Mouse (Mus musculus) CH12.LX (cell line): ENCODE measurements around the gene Srrt. TPM values are rescaled to one million over a fixed set of nuclear protein-coding genes. Genes with fewer than 3 reads are reported as not detected.

Experiments used
- DNase-seq: peaks from one replicate; pipeline ENCODE4 v3.0.0-alpha.2; 2013; ENCODE audit errors: extremely low read depth
- H3K27ac ChIP-seq: 2 replicates; pipeline ENCODE4 v1.5.1; 2012; ENCODE audit warnings: low read depth, mild to moderate bottlenecking, control low read depth, moderate library complexity; ENCODE audit not compliant: insufficient read depth
- H3K27me3 ChIP-seq: replicated peaks from 2 replicates; pipeline ENCODE3; 2012; ENCODE audit warnings: inconsistent platforms
- H3K36me3 ChIP-seq, 2 experiments: replicated peaks in 1 of 2; 2 replicates each; pipeline versions ENCODE3 to v1.6.1; 2012; ENCODE audit warnings: inconsistent platforms in 1 of 2, low read length in 1 of 2, mild to moderate bottlenecking in 1 of 2, mixed read lengths in 1 of 2, moderate library complexity in 1 of 2; ENCODE audit not compliant: control insufficient read depth in 1 of 2, insufficient read depth in 1 of 2
- H3K4me1 ChIP-seq, 2 experiments: 2 replicates each; pipeline ENCODE4 v1.6.1; 2012; ENCODE audit warnings: inconsistent platforms in 1 of 2, moderate library complexity in 1 of 2; ENCODE audit not compliant: insufficient read depth in 2 of 2, control insufficient read depth in 1 of 2
- H3K4me2 ChIP-seq: 2 replicates; pipeline ENCODE4 v1.6.1; 2012; ENCODE audit warnings: low read depth, mild to moderate bottlenecking, control low read depth; ENCODE audit not compliant: poor library complexity, insufficient read depth, severe bottlenecking
- H3K4me3 ChIP-seq, 3 experiments: fragments of 150-350 bp in 1 of 3; sonication (generic) in 1 of 3; replicated peaks in 1 of 3; 2 replicates each; pipeline versions ENCODE3 to v1.5.1; 2011 to 2012; ENCODE audit warnings: low read depth in 2 of 3, low read length in 2 of 3, mild to moderate bottlenecking in 2 of 3, moderate library complexity in 2 of 3, control low read depth in 1 of 3, improper control_type of control experiment in 1 of 3, inconsistent platforms in 1 of 3, mixed read lengths in 1 of 3; ENCODE audit not compliant: poor library complexity in 1 of 3
- H3K79me2 ChIP-seq: replicated peaks from 2 replicates; pipeline ENCODE4 v1.6.1; 2012; ENCODE audit warnings: mild to moderate bottlenecking, moderate library complexity; ENCODE audit not compliant: control insufficient read depth, poor library complexity, insufficient read depth, severe bottlenecking; ENCODE audit errors: extremely low read depth
- H3K9ac ChIP-seq: 2 replicates; pipeline ENCODE4 v1.6.1; 2012; ENCODE audit warnings: low read depth, mild to moderate bottlenecking, control low read depth, moderate library complexity; ENCODE audit not compliant: insufficient read depth
- H3K9me3 ChIP-seq: replicated peaks from 2 replicates; pipeline ENCODE3; 2012; ENCODE audit warnings: low read length, inconsistent platforms, mixed read lengths
- CHD1 ChIP-seq: IDR thresholded peaks from 2 replicates; pipeline ENCODE4 v1.6.1; 2012; ENCODE audit warnings: low read depth, low read length, improper control_type of control experiment, inconsistent platforms
- CHD2 ChIP-seq: IDR thresholded peaks from 2 replicates; pipeline ENCODE4 v1.6.1; 2011; ENCODE audit warnings: low read length, improper control_type of control experiment
- ETS1 ChIP-seq: conservative IDR thresholded peaks from 2 replicates; pipeline ENCODE4 v1.6.1; 2012; ENCODE audit warnings: low read depth, mild to moderate bottlenecking, inconsistent platforms, low read length, improper control_type of control experiment, moderate library complexity
- GABPA ChIP-seq: IDR thresholded peaks from 2 replicates; pipeline ENCODE4 v1.6.1; 2012; ENCODE audit warnings: low read depth, low read length, improper control_type of control experiment, inconsistent platforms; ENCODE audit not compliant: insufficient replicate concordance
- IRF4 ChIP-seq: IDR thresholded peaks from 2 replicates; pipeline ENCODE4 v1.6.1; 2014; ENCODE audit warnings: low read depth, mild to moderate bottlenecking, inconsistent platforms, low read length, improper control_type of control experiment
- KAT2A ChIP-seq: IDR thresholded peaks from 2 replicates; pipeline ENCODE4 v1.6.1; 2012; ENCODE audit warnings: low read length, improper control_type of control experiment, inconsistent platforms; ENCODE audit not compliant: insufficient replicate concordance
- MAFK ChIP-seq: IDR thresholded peaks from 2 replicates; pipeline ENCODE4 v1.6.1; 2011; ENCODE audit warnings: low read length, improper control_type of control experiment; ENCODE audit not compliant: insufficient replicate concordance
- MAZ ChIP-seq: IDR thresholded peaks from 2 replicates; pipeline ENCODE4 v1.6.1; 2012; ENCODE audit warnings: low read depth, mild to moderate bottlenecking, inconsistent platforms, low read length, improper control_type of control experiment, moderate library complexity
- NELFE ChIP-seq: IDR thresholded peaks from 2 replicates; pipeline ENCODE4 v1.6.1; 2011; ENCODE audit warnings: low read depth, low read length, improper control_type of control experiment
- POLR2A ChIP-seq: IDR thresholded peaks from 2 replicates; pipeline ENCODE4 v1.6.1; 2011; ENCODE audit warnings: low read depth, mild to moderate bottlenecking, improper control_type of control experiment, low read length
- POLR2AphosphoS2 ChIP-seq: IDR thresholded peaks from 2 replicates; pipeline ENCODE4 v1.6.1; 2011; ENCODE audit warnings: low read depth, low read length, improper control_type of control experiment
- RCOR1 ChIP-seq: conservative IDR thresholded peaks from 2 replicates; pipeline ENCODE4 v1.6.1; 2012; ENCODE audit warnings: low read depth, mild to moderate bottlenecking, inconsistent platforms, low read length, improper control_type of control experiment
- SIN3A ChIP-seq: IDR thresholded peaks from 2 replicates; pipeline ENCODE4 v1.6.1; 2012; ENCODE audit warnings: low read length, improper control_type of control experiment, inconsistent platforms
- TBP ChIP-seq: conservative IDR thresholded peaks from 2 replicates; pipeline ENCODE4 v1.6.1; 2011; ENCODE audit warnings: low read depth, low read length, improper control_type of control experiment
- ZC3H11A ChIP-seq: IDR thresholded peaks from 2 replicates; pipeline ENCODE4 v1.6.1; 2012; ENCODE audit warnings: low read depth, mild to moderate bottlenecking, inconsistent platforms, low read length, improper control_type of control experiment
- ZKSCAN1 ChIP-seq: IDR thresholded peaks from 2 replicates; pipeline ENCODE4 v1.6.1; 2012; ENCODE audit warnings: low read depth, inconsistent platforms, low read length, improper control_type of control experiment, borderline replicate concordance
- dilution Hi-C: fragments of 300-500 bp; cut with MboI; formaldehyde crosslinking; loops from 2 replicates; pipeline ENCODE4 v1.14.3; 2020; ENCODE audit warnings: low sequenced_read_pairs; ENCODE audit not compliant: extremely low pct_unique_long_range_greater_than_20kb, extremely low pct_ligation_motif_present
- in situ Hi-C: fragments of 300-500 bp; cut with MboI; formaldehyde crosslinking; loops from 3 replicates; pipeline ENCODE4 v1.14.3; 2019; ENCODE audit warnings: low sequenced_read_pairs, low pct_ligation_motif_present, low pct_unique_long_range_greater_than_20kb, mixed read lengths
- polyA plus RNA-seq: library from polyadenylated mRNA; unstranded; fragments of >175 nt; gene quantifications from 2 replicates; pipeline ENCODE4 v1.2.1, GENCODE M21; 2012; ENCODE audit warnings: low read depth; ENCODE audit not compliant: insufficient read length
- total RNA-seq, 2 experiments: library from RNA; depleted of rRNA; stranded (reverse); fragments of 300-350 nt in 1 of 2; fragments of >200 nt in 1 of 2; gene quantifications; 2 replicates each; pipeline ENCODE4 v1.2.3; 2012 to 2014

The Srrt gene
- total and polyA plus RNA-seq, 3 experiments = 148 to 493 (median 165) TPM

DNA sequence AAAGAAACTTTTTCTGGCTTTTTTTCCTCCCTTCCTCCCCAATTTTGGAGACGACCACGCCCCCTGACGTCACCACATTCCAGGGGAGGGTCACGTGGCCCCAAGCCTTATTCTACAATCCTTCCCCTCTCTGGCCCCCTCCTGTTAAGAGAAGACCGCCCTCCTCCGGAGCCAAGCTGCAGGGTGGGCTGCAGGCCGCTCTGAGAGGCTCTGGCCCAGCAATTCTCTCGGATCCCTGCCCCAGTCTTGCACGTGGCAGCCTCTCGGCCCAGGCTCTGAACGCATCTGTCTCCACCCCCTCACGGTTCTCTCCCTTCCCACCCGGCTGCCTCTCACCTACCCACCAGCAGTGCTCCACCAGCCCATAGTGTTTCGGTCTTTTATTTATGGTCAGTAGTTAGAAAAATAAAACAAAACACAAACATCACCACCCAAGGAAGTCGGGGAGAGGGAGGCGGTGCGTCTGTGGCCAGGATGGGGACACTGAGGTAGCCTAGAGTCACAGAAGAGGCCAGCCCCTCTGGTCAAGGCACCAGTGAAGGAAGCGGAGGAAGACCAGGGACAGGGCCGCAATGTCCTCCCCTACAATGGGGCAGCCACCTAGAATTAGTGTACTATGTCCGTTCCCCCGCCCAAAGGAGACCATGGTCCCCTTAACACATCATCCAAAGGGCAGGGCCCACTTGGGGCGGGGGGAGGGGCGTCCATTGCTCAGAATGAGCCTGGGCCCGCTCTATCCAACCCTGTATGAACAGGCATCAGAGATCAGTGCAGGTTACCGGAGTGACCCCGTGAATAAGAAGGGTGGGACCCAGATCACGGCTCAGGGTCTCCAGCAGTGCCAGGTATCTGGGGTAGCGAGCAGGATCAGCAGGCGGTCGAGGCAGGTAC is 7.0 kb upstream of the Srrt start, which contains the start of gene Trip6:
Gene Trip6 (minus strand): TSS at position 212 of the 891 bp plus-strand sequence.
- no peak for DNase-seq
- no peaks in the 10 kb centered on the region for H3K27me3 ChIP-seq
- H3K4me2 ChIP-seq = no peak within 1 kb of the TSS
- no peak within 1 kb of the TSS for H3K4me3 ChIP-seq
- H3K4me1 ChIP-seq = peaks cover 8 to 28% of the 10 kb centered on the region in 2 experiments
- no peak within 1 kb of the TSS for H3K9ac ChIP-seq
- no peak within 1 kb of the TSS for H3K27ac ChIP-seq
- TF ChIP-seq IRF4 (no peak), ETS1 (no peak), ZKSCAN1 (no peak), CHD1 (no peak), GABPA (no peak), NELFE (no peak), ZC3H11A (no peak), TBP (no peak), MAFK (no peak), MAZ (no peak), SIN3A (no peak)
- H3K9me3 ChIP-seq = no peaks in the 10 kb centered on the region
- H3K36me3 ChIP-seq = peaks cover 13 to 59% of the 10 kb centered on the region in 2 experiments
- no peaks in the 10 kb centered on the region for H3K79me2 ChIP-seq
- dilution Hi-C loops = no loop called here
- in situ Hi-C loops = no loop called here

DNA sequence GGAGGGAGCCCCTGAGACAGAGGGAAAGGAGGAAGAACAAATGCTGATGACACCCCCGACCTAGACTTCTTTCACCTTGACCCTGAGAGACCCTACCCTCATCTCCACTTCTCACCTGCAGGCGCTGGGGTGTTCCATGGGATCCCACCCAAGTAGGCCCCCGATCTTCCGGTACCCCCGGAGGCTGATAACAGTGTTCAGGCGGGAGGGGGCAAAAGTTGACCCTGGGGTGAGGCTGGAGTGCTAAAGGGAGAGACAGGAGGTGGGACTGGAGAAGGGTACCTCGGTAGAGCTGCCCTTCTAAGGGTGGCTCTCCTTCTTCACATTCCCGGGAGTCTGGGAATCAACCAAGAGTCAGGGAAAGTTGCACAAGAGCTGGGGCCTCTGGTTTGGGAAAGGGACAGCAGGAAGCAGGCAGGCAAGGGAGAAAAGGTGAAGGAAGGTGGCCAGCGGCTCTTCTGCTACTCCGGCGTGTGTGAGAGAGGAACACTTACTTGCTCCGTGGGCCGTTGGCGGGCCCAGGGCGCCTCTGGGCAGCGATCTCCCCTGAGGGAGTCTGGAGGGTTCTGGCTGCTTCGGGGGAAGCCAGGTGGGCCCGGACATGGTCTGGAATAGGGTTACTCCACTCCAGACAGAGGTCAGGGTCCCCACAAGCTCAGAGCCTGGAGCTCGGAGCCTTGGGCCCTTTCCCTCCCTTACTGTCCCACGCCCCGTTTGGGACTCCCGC is 6.2 kb upstream of the Srrt start:
- in situ Hi-C loops (no loop called here), dilution Hi-C loops (no loop called here)
- DNase-seq = no peak
- no peak overlapping the region for H3K4me3 ChIP-seq
- TF ChIP-seq CHD2 (no peak), RCOR1 (no peak), MAFK (no peak), KAT2A (no peak), POLR2AphosphoS2 (no peak), POLR2A (no peak)
- H3K4me1 ChIP-seq = peaks cover 8 to 35% of the 10 kb centered on the region in 2 experiments
- H3K27ac ChIP-seq = no peak overlapping the region
- H3K9ac ChIP-seq = no peak overlapping the region
- no peaks in the 10 kb centered on the region for H3K27me3 ChIP-seq
- peaks cover 9 to 63% of the 10 kb centered on the region in 2 experiments for H3K36me3 ChIP-seq
- no peak overlapping the region for H3K4me2 ChIP-seq
- peaks cover 3% of the 10 kb centered on the region for H3K9me3 ChIP-seq
- H3K79me2 ChIP-seq = no peaks in the 10 kb centered on the region
